Mouse (Mus musculus) adrenal gland, adult 2 months (tissue): Measurements from ENCODE around the gene Rufy4. TPM values are rescaled to one million over a fixed set of nuclear protein-coding genes. Genes with fewer than 3 reads are reported as not detected.
A peak's percentile ranks its signal among the peaks of the same experiment; 100 is the strongest.

ENCODE experiments used
- DNase-seq: peaks from one replicate; pipeline ENCODE4 v3.0.0; 2021
- polyA plus RNA-seq: library from polyadenylated mRNA; depleted of rRNA; stranded (reverse); fragments of >200 nt; gene quantifications from 2 replicates; pipeline ENCODE4 v1.2.3, GENCODE M21; 2012
- total RNA-seq, 2 experiments: library from RNA; stranded (reverse); gene quantifications; 2 replicates each; pipeline ENCODE4 v1.2.3; 2021

Rufy4 gene
- total and polyA plus RNA-seq, 3 experiments = 0.45 to 2.2 (median 1.0) TPM

GRCm38 (mm10) chr1:74105660-74106059 is 19.7 kb upstream of the Rufy4 start:
- peak; percentile 47 for DNase-seq

- DNase-seq = no peak
These were observed 19.1 kb upstream of the Rufy4 start for GRCm38 (mm10) chr1:74106214-74106613.

GRCm38 (mm10) chr1:74107931-74108618 is 17.3 kb upstream of the Rufy4 start:
- no peak for DNase-seq

GRCm38 (mm10) chr1:74109670-74110069 is 15.7 kb upstream of the Rufy4 start:
- DNase-seq = no peak

GRCm38 (mm10) chr1:74110932-74111695 is 14.2 kb upstream of the Rufy4 start:
- no peak for DNase-seq

GRCm38 (mm10) chr1:74111696-74112030 is 13.7 kb upstream of the Rufy4 start:
- no peak for DNase-seq

GRCm38 (mm10) chr1:74113071-74113470 is 12.3 kb upstream of the Rufy4 start:
- no peak for DNase-seq

GRCm38 (mm10) chr1:74117876-74118275 is 7.5 kb upstream of the Rufy4 start:
- DNase-seq = no peak

GRCm38 (mm10) chr1:74119115-74119514 is 6.2 kb upstream of the Rufy4 start:
- peak; percentile 53 for DNase-seq

GRCm38 (mm10) chr1:74121138-74121537 is 4.2 kb upstream of the Rufy4 start:
- no peak for DNase-seq

- peak; percentile 79 for DNase-seq
These were observed 3.3 kb upstream of the Rufy4 start for GRCm38 (mm10) chr1:74121821-74122576.

- no peak for DNase-seq
These were observed 2.1 kb upstream of the Rufy4 start for GRCm38 (mm10) chr1:74123215-74123614.

- peak; percentile 80 for DNase-seq
These were observed 1.0 kb upstream of the Rufy4 start, which contains the start of gene Tns1 for GRCm38 (mm10) chr1:74124021-74124981. Gene Tns1, minus strand, starts transcription at chr1:74124449.

GRCm38 (mm10) chr1:74130883-74131659 is 5.7 kb downstream of the Rufy4 start:
- DNase-seq = no peak

GRCm38 (mm10) chr1:74132011-74132410 is 6.7 kb downstream of the Rufy4 start:
- no peak for DNase-seq

GRCm38 (mm10) chr1:74133954-74134353 is 8.6 kb downstream of the Rufy4 start:
- no peak for DNase-seq

GRCm38 (mm10) chr1:74135326-74135950 is 10.1 kb downstream of the Rufy4 start:
- no peak for DNase-seq

- DNase-seq = no peak
These were observed 14.1 kb downstream of the Rufy4 start for GRCm38 (mm10) chr1:74139415-74139814.

- DNase-seq = no peak
These were observed 16.4 kb downstream of the Rufy4 start for GRCm38 (mm10) chr1:74141781-74142180.
